Mouse (Mus musculus): ENCODE measurements around the gene Olfr1252. TPM values are rescaled to one million over a fixed set of nuclear protein-coding genes. Genes with fewer than 3 reads are reported as not detected.

The Olfr1252 gene
- not detected for polyA plus RNA-seq (2014; fragmentation: Illumina TruSeq; extraction: RNeasy Lipid Tissue Mini Kit (QIAGEN cat#74804); ENCODE audit: low read depth, low replicate concordance)

DNA sequence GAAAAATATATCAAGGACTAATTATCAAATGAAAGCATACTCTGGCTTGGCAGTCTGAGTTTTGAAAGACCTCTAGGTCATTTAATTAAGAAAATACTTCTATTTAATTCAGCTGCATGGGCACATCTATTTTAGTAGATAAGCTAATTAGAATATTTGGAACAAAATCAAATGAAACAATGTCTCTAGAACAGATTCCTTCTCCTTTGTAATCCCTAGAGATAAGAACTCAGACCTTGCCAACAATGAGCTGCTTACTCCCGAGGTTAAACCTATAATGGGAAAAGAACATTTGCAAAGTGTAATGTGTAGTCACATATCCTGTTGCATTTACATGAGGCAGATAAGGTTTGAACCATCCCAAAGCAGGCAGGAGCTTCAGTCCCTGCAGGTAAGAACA is at the start of gene Olfr1252:
TSS of gene Olfr1252 (minus strand) at position 101 of the 400 bp plus-strand sequence.

DNA sequence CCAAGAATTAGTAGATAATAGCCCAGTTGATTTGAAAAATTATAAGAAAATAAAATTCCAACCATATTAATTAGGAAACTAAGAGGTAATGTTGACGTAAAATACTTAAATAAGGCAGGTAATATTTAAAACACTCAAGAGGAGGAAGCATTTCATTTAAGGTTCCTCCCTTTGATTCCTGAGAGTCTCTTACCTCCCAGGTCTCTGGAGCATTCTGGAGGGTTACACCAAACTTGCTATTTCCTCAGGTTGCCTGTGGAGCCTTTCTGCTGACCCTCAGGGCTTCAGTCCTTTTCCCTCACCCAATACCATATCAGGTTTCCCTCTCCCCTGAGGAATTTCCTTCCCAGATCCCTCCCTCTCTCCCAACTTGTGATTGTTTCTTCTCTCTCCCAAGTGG is 32.2 kb upstream of the Olfr1252 start, which contains the start of gene Olfr1253:
TSS of gene Olfr1253 (minus strand) at position 101 of the 400 bp plus-strand sequence.

DNA sequence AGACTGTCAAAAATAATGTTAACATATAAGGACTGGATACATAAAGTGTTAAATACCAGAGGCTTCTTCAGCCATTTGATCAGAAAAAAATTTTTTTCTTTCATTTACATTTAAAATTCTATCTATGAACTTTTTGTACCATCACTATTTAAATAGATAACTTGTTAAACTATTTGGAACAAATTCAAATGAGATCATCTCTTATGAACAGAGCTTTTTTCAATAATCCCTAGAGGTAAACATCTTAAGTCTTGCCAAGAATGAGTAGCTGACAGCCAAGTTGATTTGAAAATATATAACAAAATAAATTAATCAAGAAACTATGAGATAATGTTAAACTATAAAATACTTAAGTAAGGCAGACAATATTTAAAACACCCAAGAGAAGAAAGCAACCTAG is 53.0 kb downstream of the Olfr1252 start, which contains the start of gene Olfr1251:
TSS of gene Olfr1251 (minus strand) at position 101 of the 400 bp plus-strand sequence.

Other genes with a start within 250 kb of the Olfr1252 start
- gene Olfr1241, start 237.9 kb downstream of the Olfr1252 start, polyA plus RNA-seq (2014; fragmentation: Illumina TruSeq; extraction: RNeasy Lipid Tissue Mini Kit (QIAGEN cat#74804); ENCODE audit: low read depth, low replicate concordance) = not detected
- gene Olfr1242, start 226.7 kb downstream of the Olfr1252 start, polyA plus RNA-seq (2014; fragmentation: Illumina TruSeq; extraction: RNeasy Lipid Tissue Mini Kit (QIAGEN cat#74804); ENCODE audit: low read depth, low replicate concordance) = not detected
- not detected for gene Olfr1243, start 193.5 kb downstream of the Olfr1252 start, polyA plus RNA-seq (2014; fragmentation: Illumina TruSeq; extraction: RNeasy Lipid Tissue Mini Kit (QIAGEN cat#74804); ENCODE audit: low read depth, low replicate concordance)
- not detected for gene Olfr1245, start 146.6 kb downstream of the Olfr1252 start, polyA plus RNA-seq (2014; fragmentation: Illumina TruSeq; extraction: RNeasy Lipid Tissue Mini Kit (QIAGEN cat#74804); ENCODE audit: low read depth, low replicate concordance)
- gene Olfr1246, start 131.9 kb downstream of the Olfr1252 start, polyA plus RNA-seq (2014; fragmentation: Illumina TruSeq; extraction: RNeasy Lipid Tissue Mini Kit (QIAGEN cat#74804); ENCODE audit: low read depth, low replicate concordance) = not detected
- gene Olfr1247, start 110.9 kb downstream of the Olfr1252 start, polyA plus RNA-seq (2014; fragmentation: Illumina TruSeq; extraction: RNeasy Lipid Tissue Mini Kit (QIAGEN cat#74804); ENCODE audit: low read depth, low replicate concordance) = not detected
- gene Olfr1248, start 106.8 kb downstream of the Olfr1252 start, polyA plus RNA-seq (2014; fragmentation: Illumina TruSeq; extraction: RNeasy Lipid Tissue Mini Kit (QIAGEN cat#74804); ENCODE audit: low read depth, low replicate concordance) = not detected
- gene Olfr1249, start 90.0 kb downstream of the Olfr1252 start, polyA plus RNA-seq (2014; fragmentation: Illumina TruSeq; extraction: RNeasy Lipid Tissue Mini Kit (QIAGEN cat#74804); ENCODE audit: low read depth, low replicate concordance) = not detected
- gene Olfr1250, start 63.5 kb downstream of the Olfr1252 start, polyA plus RNA-seq (2014; fragmentation: Illumina TruSeq; extraction: RNeasy Lipid Tissue Mini Kit (QIAGEN cat#74804); ENCODE audit: low read depth, low replicate concordance) = not detected
- not detected for gene Olfr1251, start 53.1 kb downstream of the Olfr1252 start, polyA plus RNA-seq (2014; fragmentation: Illumina TruSeq; extraction: RNeasy Lipid Tissue Mini Kit (QIAGEN cat#74804); ENCODE audit: low read depth, low replicate concordance)
- not detected for gene Olfr1253, start 32.1 kb upstream of the Olfr1252 start, polyA plus RNA-seq (2014; fragmentation: Illumina TruSeq; extraction: RNeasy Lipid Tissue Mini Kit (QIAGEN cat#74804); ENCODE audit: low read depth, low replicate concordance)
- not detected for gene Olfr1254, start 68.6 kb upstream of the Olfr1252 start, polyA plus RNA-seq (2014; fragmentation: Illumina TruSeq; extraction: RNeasy Lipid Tissue Mini Kit (QIAGEN cat#74804); ENCODE audit: low read depth, low replicate concordance)
- gene Olfr1255, start 87.0 kb upstream of the Olfr1252 start, polyA plus RNA-seq (2014; fragmentation: Illumina TruSeq; extraction: RNeasy Lipid Tissue Mini Kit (QIAGEN cat#74804); ENCODE audit: low read depth, low replicate concordance) = not detected
- not detected for gene Olfr1256, start 116.5 kb upstream of the Olfr1252 start, polyA plus RNA-seq (2014; fragmentation: Illumina TruSeq; extraction: RNeasy Lipid Tissue Mini Kit (QIAGEN cat#74804); ENCODE audit: low read depth, low replicate concordance)
- not detected for gene Olfr48, start 123.2 kb upstream of the Olfr1252 start, polyA plus RNA-seq (2014; fragmentation: Illumina TruSeq; extraction: RNeasy Lipid Tissue Mini Kit (QIAGEN cat#74804); ENCODE audit: low read depth, low replicate concordance)
- gene Olfr1257, start 153.4 kb upstream of the Olfr1252 start, polyA plus RNA-seq (2014; fragmentation: Illumina TruSeq; extraction: RNeasy Lipid Tissue Mini Kit (QIAGEN cat#74804); ENCODE audit: low read depth, low replicate concordance) = not detected
- gene Olfr1258, start 202.3 kb upstream of the Olfr1252 start, polyA plus RNA-seq (2014; fragmentation: Illumina TruSeq; extraction: RNeasy Lipid Tissue Mini Kit (QIAGEN cat#74804); ENCODE audit: low read depth, low replicate concordance) = not detected
- not detected for gene Olfr1259, start 223.7 kb upstream of the Olfr1252 start, polyA plus RNA-seq (2014; fragmentation: Illumina TruSeq; extraction: RNeasy Lipid Tissue Mini Kit (QIAGEN cat#74804); ENCODE audit: low read depth, low replicate concordance)
- not detected for gene Olfr1260, start 249.3 kb upstream of the Olfr1252 start, polyA plus RNA-seq (2014; fragmentation: Illumina TruSeq; extraction: RNeasy Lipid Tissue Mini Kit (QIAGEN cat#74804); ENCODE audit: low read depth, low replicate concordance)

All from sigmoid colon, adult 10 weeks (tissue).